Mouse (Mus musculus) liver, embryonic 14.5 days (tissue): ENCODE data around the gene Ehbp1. TPM values are rescaled to one million over a fixed set of nuclear protein-coding genes. Genes with fewer than 3 reads are reported as not detected.
A peak's percentile ranks its signal among the peaks of the same experiment; 100 is the strongest.

Experiments used
- ATAC-seq: fragments of 200-750 bp; cut with Nextera tagmentation; 2 replicates; pipeline ENCODE4 v1.8.0; 2017; ENCODE audit warnings: moderate number of reproducible peaks, mild to moderate bottlenecking, moderate library complexity; ENCODE audit not compliant: insufficient read depth
- DNase-seq, 3 experiments: peaks; one replicate each; pipeline ENCODE4 v3.0.0-alpha.2; 2012 to 2013; ENCODE audit warnings: low read depth in 3 of 3, low spot score in 3 of 3
- H3K27ac ChIP-seq: fragments of 300-500 bp; sonication (generic); 2 replicates; pipeline ENCODE4 v1.5.1; 2014; ENCODE audit warnings: moderate library complexity, mild to moderate bottlenecking, control low read depth, inconsistent platforms
- H3K27me3 ChIP-seq: fragments of 300-500 bp; sonication (generic); 2 replicates; pipeline ENCODE4 v1.6.1; 2014; ENCODE audit warnings: mild to moderate bottlenecking, low read length, moderate library complexity; ENCODE audit not compliant: control insufficient read depth, insufficient read depth
- H3K36me3 ChIP-seq: fragments of 300-500 bp; sonication (generic); replicated peaks from 2 replicates; pipeline ENCODE4 v1.6.1; 2014; ENCODE audit warnings: low read depth; ENCODE audit not compliant: control insufficient read depth, insufficient read depth
- H3K4me1 ChIP-seq, 2 experiments: fragments of 200-500 bp in 1 of 2; fragments of 300-500 bp in 1 of 2; sonication (generic) in 1 of 2; replicated peaks; 2 replicates each; pipeline ENCODE4 v1.6.1; 2012 to 2014; ENCODE audit warnings: antibody characterized with exemption in 1 of 2, inconsistent platforms in 1 of 2, low read length in 1 of 2; ENCODE audit not compliant: control insufficient read depth in 2 of 2, insufficient read depth in 2 of 2
- H3K4me2 ChIP-seq: fragments of 300-500 bp; sonication (generic); 2 replicates; pipeline ENCODE4 v1.6.1; 2014; ENCODE audit warnings: low read depth, mild to moderate bottlenecking, control low read depth, moderate library complexity
- H3K4me3 ChIP-seq, 2 experiments: fragments of 200-500 bp in 1 of 2; fragments of 300-500 bp in 1 of 2; sonication (generic) in 1 of 2; 2 replicates each; pipeline ENCODE4 v1.5.1; 2012 to 2014; ENCODE audit warnings: low read depth in 2 of 2, low read length in 2 of 2, mild to moderate bottlenecking in 2 of 2, control low read depth in 1 of 2, inconsistent platforms in 1 of 2, moderate library complexity in 1 of 2; ENCODE audit not compliant: insufficient read depth in 1 of 2
- H3K9ac ChIP-seq: fragments of 300-500 bp; sonication (generic); replicated peaks from 2 replicates; pipeline ENCODE4 v1.6.1; 2014; ENCODE audit warnings: mild to moderate bottlenecking, control low read depth, moderate library complexity
- H3K9me3 ChIP-seq: fragments of 300-500 bp; sonication (generic); 2 replicates; pipeline ENCODE4 v1.6.1; 2016; ENCODE audit warnings: low read length, mixed read lengths; ENCODE audit not compliant: control insufficient read depth
- CTCF ChIP-seq: IDR thresholded peaks from 2 replicates; pipeline ENCODE4 v1.5.1; 2016; ENCODE audit warnings: antibody characterized with exemption, low read depth, control low read depth
- EP300 ChIP-seq: IDR thresholded peaks from 2 replicates; pipeline ENCODE4 v1.6.1; 2016; ENCODE audit warnings: antibody characterized with exemption, low read depth
- WGBS: fragments of 180-500 bp; shearing (Covaris S2); extraction: QIAGEN DNeasy Blood & Tissue Kit; methylation state at CpG from one replicate; pipeline ENCODE4 v1.1.7; 2014; ENCODE audit not compliant: insufficient replicate concordance; 5-methylcytosine and 5-hydroxymethylcytosine counted together
- polyA plus RNA-seq, 2 experiments: library from polyadenylated mRNA; depleted of rRNA in 1 of 2; stranded (reverse) in 1 of 2; unstranded in 1 of 2; fragments of >200 nt; fragmentation: Nextera tagmentation in 1 of 2; extraction: Ambion mirVana in 1 of 2; gene quantifications; 2 replicates each; pipeline versions ENCODE4 v1.2.1 to v1.2.3; 2012 to 2014

The Ehbp1 gene
- polyA plus RNA-seq, 2 experiments = 1.7 to 3.3 TPM

DNA sequence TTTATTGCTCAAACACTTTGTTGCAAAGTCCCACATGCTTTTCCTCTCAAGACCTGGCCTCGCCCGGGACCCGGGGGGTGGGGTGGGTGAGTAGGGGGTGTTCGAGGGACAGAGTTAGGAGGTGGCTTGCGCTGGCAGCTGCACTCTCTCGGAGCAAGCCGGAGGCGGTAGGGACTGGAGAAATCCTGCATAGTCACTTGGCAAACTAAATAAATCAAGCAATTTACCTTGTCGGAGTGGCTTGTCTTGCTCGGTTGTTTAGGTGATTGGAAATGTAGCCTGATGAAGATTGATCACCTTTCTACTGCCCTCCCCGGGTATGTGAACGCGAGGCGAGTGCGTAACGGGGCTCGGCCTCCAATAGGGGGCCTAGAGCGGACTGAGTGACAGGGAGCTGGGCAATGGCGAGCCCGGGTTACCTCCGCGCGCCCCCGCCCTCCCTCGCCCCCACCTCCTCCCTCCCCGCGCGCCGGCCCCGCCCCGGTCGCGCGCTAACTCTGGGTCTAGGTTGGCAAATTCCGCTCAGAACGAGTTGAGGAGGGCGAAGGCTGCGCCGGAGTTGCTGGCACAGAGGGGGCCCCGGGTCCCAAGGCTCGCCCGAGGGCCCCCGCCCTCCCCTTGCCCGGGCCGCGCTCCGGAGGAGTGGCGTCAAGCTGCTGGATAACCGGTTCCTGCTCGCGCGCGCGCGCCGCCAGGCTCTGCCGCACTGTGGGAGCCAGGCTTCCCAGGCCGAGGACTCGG lies 340.6 kb downstream of the Ehbp1 start:
- TF ChIP-seq CTCF (no peak), EP300 (no peak)
- Histone ChIP-seq H3K27ac (no peak overlapping the region), H3K4me1 (no peaks in the 10 kb centered on the region), H3K4me2 (peak overlapping the region; percentile 58), H3K27me3 (peaks cover 98% of the 10 kb centered on the region), H3K9me3 (no peaks in the 10 kb centered on the region), H3K36me3 (no peaks in the 10 kb centered on the region), H3K4me3 (peak overlapping the region; percentile 30 to 52), H3K9ac (no peak overlapping the region)
- DNase-seq = no peak
- peak; percentile 71 for ATAC-seq
- 2% methylated on average over 48 of the region's 59 CpGs for WGBS

DNA sequence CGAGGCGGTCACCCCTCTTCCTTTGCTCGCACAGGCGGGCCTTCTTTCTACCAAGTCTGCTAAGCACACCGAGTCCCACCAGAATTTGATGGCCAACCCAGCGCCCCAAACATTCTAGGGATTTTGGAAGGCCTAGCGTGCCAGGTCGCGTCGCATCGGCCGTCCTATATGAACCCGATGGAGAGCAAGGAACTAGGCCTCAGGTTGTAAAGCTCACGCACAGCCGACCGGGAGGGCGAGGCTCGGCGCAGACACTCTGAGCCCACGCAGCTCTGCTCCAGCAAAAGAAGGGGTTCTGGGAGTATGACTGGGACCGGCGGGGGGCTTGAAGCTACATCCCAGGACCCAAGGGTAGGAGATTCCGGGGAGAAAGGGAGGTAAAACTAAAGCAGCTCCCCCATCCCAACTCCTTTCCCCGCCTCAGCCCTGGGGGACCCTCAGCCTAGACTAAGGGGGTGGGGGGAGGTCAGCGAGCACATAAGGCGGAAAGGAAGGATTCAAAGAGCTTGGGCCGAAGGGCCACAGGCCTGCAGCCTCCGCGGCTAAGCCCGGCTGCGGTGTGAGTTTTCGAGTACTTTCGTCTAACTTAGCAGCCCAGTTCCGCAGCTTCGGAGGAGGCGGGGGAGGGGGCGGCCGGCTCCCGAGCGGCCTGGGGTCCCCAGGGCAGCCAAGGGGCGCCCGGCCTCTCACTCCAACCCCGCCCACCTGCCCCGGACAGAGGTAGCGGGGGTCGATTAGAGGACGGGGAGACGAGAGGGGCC lies 341.6 kb downstream of the Ehbp1 start:
- Histone ChIP-seq H3K27me3 (peaks cover 98% of the 10 kb centered on the region), H3K36me3 (no peaks in the 10 kb centered on the region), H3K9me3 (no peaks in the 10 kb centered on the region), H3K4me3 (peak overlapping the region in 1 of 2 experiments; percentile 52; a peak in 2 of 4 replicates), H3K27ac (no peak overlapping the region), H3K4me1 (no peaks in the 10 kb centered on the region), H3K4me2 (peak overlapping the region; percentile 58), H3K9ac (no peak overlapping the region)
- ATAC-seq (no peak), DNase-seq (no peak)
- 3% methylated on average over 48 of the region's 48 CpGs for WGBS
- no peak for TF ChIP-seq EP300
- no peak for TF ChIP-seq CTCF

DNA sequence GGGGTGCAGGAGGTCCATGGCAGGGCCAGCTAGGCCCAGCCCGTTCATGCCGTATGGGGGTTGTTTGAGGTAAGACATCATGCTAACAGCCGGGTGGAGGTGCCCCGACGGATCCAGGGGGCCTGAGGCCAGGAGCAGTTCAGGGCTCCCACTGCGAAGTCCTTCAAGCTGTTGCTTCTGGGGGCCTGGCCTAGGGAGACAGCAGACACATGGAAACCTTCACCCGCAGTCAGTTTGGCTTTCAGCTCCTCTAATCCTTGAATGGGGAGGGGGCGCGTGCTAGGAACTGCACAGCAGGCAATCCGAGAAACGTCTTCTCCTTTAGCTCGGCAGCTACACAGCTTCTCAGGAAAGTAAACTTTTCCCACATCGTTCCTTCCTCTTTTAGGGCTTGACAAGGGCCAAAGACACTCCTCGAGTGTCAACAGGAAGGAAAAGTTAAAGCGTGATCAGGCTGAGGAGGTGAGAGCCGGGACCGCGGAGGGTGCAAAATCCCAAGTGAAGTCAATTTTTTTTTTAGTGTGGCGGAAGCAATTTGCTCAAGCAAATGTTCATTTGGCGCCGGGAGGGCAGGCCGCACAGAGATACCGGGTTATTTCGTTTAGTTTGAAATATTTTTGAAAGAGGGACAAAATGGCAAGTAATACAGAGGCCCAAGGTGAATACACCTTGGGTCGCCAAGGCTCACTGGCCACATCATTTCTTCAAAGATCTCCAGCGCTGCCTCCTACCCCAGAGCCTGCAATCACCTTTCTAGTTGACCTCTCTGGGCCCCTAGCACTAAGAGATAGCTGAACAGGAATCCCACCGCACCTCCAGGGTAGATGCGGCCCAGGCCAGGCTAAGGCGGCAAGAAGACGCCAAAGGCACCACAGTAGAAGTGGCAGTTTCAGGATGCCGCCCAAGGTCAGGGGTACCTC lies 342.4 kb downstream of the Ehbp1 start:
- no peak for ATAC-seq
- no peak for TF ChIP-seq EP300
- no peak for DNase-seq
- H3K27me3 ChIP-seq = peaks cover 100% of the 10 kb centered on the region
- no peaks in the 10 kb centered on the region for H3K36me3 ChIP-seq
- H3K27ac ChIP-seq = no peak overlapping the region
- 4% methylated on average over 31 of the region's 31 CpGs for WGBS
- H3K9me3 ChIP-seq = no peaks in the 10 kb centered on the region
- H3K9ac ChIP-seq = no peak overlapping the region
- H3K4me3 ChIP-seq = no peak overlapping the region
- no peaks in the 10 kb centered on the region for H3K4me1 ChIP-seq
- H3K4me2 ChIP-seq = no peak overlapping the region

DNA sequence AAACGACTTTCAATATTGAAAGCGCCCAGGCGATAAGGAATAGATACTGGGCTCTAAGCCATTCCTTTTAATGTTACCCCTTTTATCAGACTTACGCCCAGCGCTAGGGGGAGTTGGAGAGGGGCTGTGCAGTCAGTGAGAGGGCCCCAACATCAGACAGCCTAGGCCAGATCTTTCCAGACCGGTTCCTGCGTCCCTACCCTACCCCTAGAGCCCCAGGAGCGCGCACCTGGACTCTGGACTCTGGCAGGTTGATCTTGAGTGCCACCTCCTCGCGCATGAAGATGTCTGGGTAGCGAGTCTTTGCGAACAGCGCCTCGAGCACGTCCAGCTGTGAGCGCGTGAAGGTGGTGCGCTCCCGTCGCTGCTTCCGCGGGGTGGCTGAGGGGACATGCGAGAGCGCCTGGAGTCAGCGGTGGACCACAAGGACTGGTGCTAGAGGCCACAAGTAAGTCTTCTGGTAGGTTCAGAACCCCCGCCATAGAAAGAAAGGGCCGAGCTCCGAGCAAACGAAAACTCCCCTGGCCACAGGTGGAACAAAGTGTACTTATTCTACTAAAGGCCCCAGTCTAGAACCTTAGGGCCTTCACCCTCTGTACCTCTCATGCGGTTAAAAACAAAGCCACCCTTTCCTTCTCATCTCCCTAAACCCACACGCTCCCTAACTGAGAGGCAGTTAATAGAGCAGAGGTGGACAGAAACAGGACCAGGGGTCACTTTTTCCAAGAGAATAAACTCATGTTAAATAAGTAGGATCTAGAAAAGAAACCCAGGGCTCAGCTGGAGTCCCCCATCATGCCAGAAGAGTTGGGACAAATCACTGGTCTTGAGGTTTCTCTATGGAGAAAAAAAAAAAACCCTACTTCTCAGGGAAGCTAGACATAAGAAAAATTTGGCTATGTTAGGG lies 343.7 kb downstream of the Ehbp1 start:
- H3K4me1 ChIP-seq = no peaks in the 10 kb centered on the region
- H3K27ac ChIP-seq = no peak overlapping the region
- peaks cover 100% of the 10 kb centered on the region for H3K27me3 ChIP-seq
- H3K4me2 ChIP-seq = no peak overlapping the region; the same call in 1 of the 2 replicates
- DNase-seq (no peak), ATAC-seq (no peak)
- no peaks in the 10 kb centered on the region for H3K9me3 ChIP-seq
- TF ChIP-seq CTCF (no peak), EP300 (no peak)
- 5% methylated on average over 32 of the region's 32 CpGs for WGBS
- H3K36me3 ChIP-seq = no peaks in the 10 kb centered on the region
- no peak overlapping the region for H3K4me3 ChIP-seq
- no peak overlapping the region for H3K9ac ChIP-seq
